Mouse (Mus musculus) stomach, embryonic 15.5 days (tissue): Measurements from ENCODE around the gene Fsd1l. TPM values are rescaled to one million over a fixed set of nuclear protein-coding genes. Genes with fewer than 3 reads are reported as not detected.
A peak's percentile ranks its signal among the peaks of the same experiment; 100 is the strongest.
"Not testable (repeated sequence)": the region's sequence is repeated elsewhere in the genome, so short reads cannot be mapped to it uniquely, and the experiment has no call there.

Experiments used
- ATAC-seq: fragments of 200-750 bp; cut with Nextera tagmentation; 2 replicates; pipeline ENCODE4 v1.8.0; 2017; ENCODE audit warnings: low read depth, moderate number of reproducible peaks, moderate TSS enrichment; ENCODE audit not compliant: insufficient read depth, low FRiP score
- H3K27ac ChIP-seq: fragments of 300-500 bp; sonication (generic); 2 replicates; pipeline ENCODE4 v1.5.1; 2015; ENCODE audit warnings: mild to moderate bottlenecking, inconsistent platforms
- H3K27me3 ChIP-seq: fragments of 300-500 bp; sonication (generic); replicated peaks from 2 replicates; pipeline ENCODE4 v1.6.1; 2015; ENCODE audit warnings: inconsistent platforms
- H3K36me3 ChIP-seq: fragments of 300-500 bp; sonication (generic); 2 replicates; pipeline ENCODE4 v1.6.1; 2015; ENCODE audit warnings: inconsistent platforms
- H3K4me1 ChIP-seq: fragments of 300-500 bp; sonication (generic); 2 replicates; pipeline ENCODE4 v1.6.1; 2015; ENCODE audit warnings: inconsistent platforms
- H3K4me2 ChIP-seq: fragments of 300-500 bp; sonication (generic); 2 replicates; pipeline ENCODE4 v1.6.1; 2015; ENCODE audit warnings: mild to moderate bottlenecking, inconsistent platforms
- H3K4me3 ChIP-seq: fragments of 300-500 bp; sonication (generic); replicated peaks from 2 replicates; pipeline ENCODE4 v1.5.1; 2015; ENCODE audit warnings: inconsistent platforms
- H3K9ac ChIP-seq: fragments of 300-500 bp; sonication (generic); 2 replicates; pipeline ENCODE4 v1.6.1; 2015; ENCODE audit warnings: inconsistent platforms
- H3K9me3 ChIP-seq: fragments of 300-500 bp; sonication (generic); 2 replicates; pipeline ENCODE4 v1.6.1; 2016; ENCODE audit warnings: inconsistent platforms
- WGBS: fragments of 180-500 bp; shearing (Covaris S2); methylation state at CpG from one replicate; pipeline ENCODE4 v1.1.7; 2015; 5-methylcytosine and 5-hydroxymethylcytosine counted together
- polyA plus RNA-seq: library from polyadenylated mRNA; unstranded; fragments of >200 nt; fragmentation: Nextera tagmentation; extraction: Ambion mirVana; gene quantifications from 2 replicates; pipeline ENCODE4 v1.2.1, GENCODE M21; 2015

The Fsd1l gene
- polyA plus RNA-seq, 1 experiment from 2014 or later = 11.7 TPM

GRCm38 (mm10) chr4:53713704-53714050 lies 82.4 kb downstream of the Fsd1l start, which contains the start of gene Fktn:
Gene Fktn, plus strand, starts transcription at chr4:53713998.
- no peaks in the 10 kb centered on the region for H3K4me1 ChIP-seq
- no peaks in the 10 kb centered on the region for H3K9me3 ChIP-seq
- peak within 1 kb of the TSS; percentile 60 for H3K4me3 ChIP-seq
- 0 out of 2 replicates have a peak, but pooled peaks cover 2% of the 10 kb centered on the region for H3K36me3 ChIP-seq
- H3K27me3 ChIP-seq = no peaks in the 10 kb centered on the region
- ATAC-seq = peak; percentile 68
- H3K4me2 ChIP-seq = peak within 1 kb of the TSS; percentile 93
- H3K27ac ChIP-seq = peak within 1 kb of the TSS; percentile 77
- peak within 1 kb of the TSS; percentile 65 for H3K9ac ChIP-seq
- WGBS = 7% methylated on average over 7 of the region's 7 CpGs

- WGBS = 5% methylated on average over 58 of the region's 58 CpGs
- H3K27ac ChIP-seq = peak overlapping the region; percentile 77
- H3K4me3 ChIP-seq = peak overlapping the region; percentile 60
- no peaks in the 10 kb centered on the region for H3K9me3 ChIP-seq
- peak overlapping the region; percentile 93 for H3K4me2 ChIP-seq
- 0 out of 2 replicates have a peak, but pooled peaks cover 2% of the 10 kb centered on the region for H3K36me3 ChIP-seq
- peak overlapping the region; percentile 65 for H3K9ac ChIP-seq
- ATAC-seq = peak; percentile 93
- no peaks in the 10 kb centered on the region for H3K27me3 ChIP-seq
- H3K4me1 ChIP-seq = no peaks in the 10 kb centered on the region
Measured at GRCm38 (mm10) chr4:53714051-53714814, 83.0 kb downstream of the Fsd1l start.

- H3K27ac ChIP-seq = no peak overlapping the region
- no peak overlapping the region for H3K4me3 ChIP-seq
- H3K4me2 ChIP-seq = no peak overlapping the region
- H3K36me3 ChIP-seq = 0 out of 2 replicates have a peak, but pooled peaks cover 2% of the 10 kb centered on the region
- no peak for ATAC-seq
- H3K27me3 ChIP-seq = no peaks in the 10 kb centered on the region
- H3K9ac ChIP-seq = no peak overlapping the region
- H3K4me1 ChIP-seq = no peaks in the 10 kb centered on the region
- H3K9me3 ChIP-seq = no peaks in the 10 kb centered on the region
Measured at GRCm38 (mm10) chr4:53715977-53716376, 84.7 kb downstream of the Fsd1l start.

GRCm38 (mm10) chr4:53717546-53717945 lies 86.3 kb downstream of the Fsd1l start:
- no peak overlapping the region for H3K27ac ChIP-seq
- H3K9ac ChIP-seq = no peak overlapping the region
- no peak overlapping the region for H3K4me2 ChIP-seq
- H3K9me3 ChIP-seq = no peaks in the 10 kb centered on the region
- 0 out of 2 replicates have a peak, but pooled peaks cover 6% of the 10 kb centered on the region for H3K36me3 ChIP-seq
- WGBS = 54% methylated on average over 4 of the region's 4 CpGs
- no peaks in the 10 kb centered on the region for H3K4me1 ChIP-seq
- H3K4me3 ChIP-seq = no peak overlapping the region
- H3K27me3 ChIP-seq = no peaks in the 10 kb centered on the region
- ATAC-seq = no peak

GRCm38 (mm10) chr4:53718261-53718660 lies 87.0 kb downstream of the Fsd1l start:
- no peak overlapping the region for H3K27ac ChIP-seq
- no peak overlapping the region for H3K4me2 ChIP-seq
- no peaks in the 10 kb centered on the region for H3K27me3 ChIP-seq
- ATAC-seq = no peak
- 0 out of 2 replicates have a peak, but pooled peaks cover 6% of the 10 kb centered on the region for H3K36me3 ChIP-seq
- no peaks in the 10 kb centered on the region for H3K9me3 ChIP-seq
- H3K9ac ChIP-seq = no peak overlapping the region
- H3K4me3 ChIP-seq = no peak overlapping the region
- no peaks in the 10 kb centered on the region for H3K4me1 ChIP-seq
- WGBS = 60% methylated on average over 5 of the region's 5 CpGs

- ATAC-seq = no peak
- 91% methylated on average over 4 of the region's 4 CpGs for WGBS
- H3K27ac ChIP-seq = no peak overlapping the region
- peaks cover 8% of the 10 kb centered on the region; the same call in 1 of the 2 replicates for H3K36me3 ChIP-seq
- no peak overlapping the region for H3K9ac ChIP-seq
- no peaks in the 10 kb centered on the region for H3K9me3 ChIP-seq
- H3K27me3 ChIP-seq = no peaks in the 10 kb centered on the region
- no peak overlapping the region for H3K4me3 ChIP-seq
- no peak overlapping the region for H3K4me2 ChIP-seq
- no peaks in the 10 kb centered on the region for H3K4me1 ChIP-seq
Measured at GRCm38 (mm10) chr4:53722506-53722905, 91.2 kb downstream of the Fsd1l start.

- H3K36me3 ChIP-seq, H3K9ac ChIP-seq, H3K4me2 ChIP-seq, ATAC-seq, H3K27ac ChIP-seq, H3K4me1 ChIP-seq, H3K9me3 ChIP-seq, H3K4me3 ChIP-seq, H3K27me3 ChIP-seq: not testable (repeated sequence)
- WGBS = 94% methylated on average over 2 of the region's 2 CpGs
Measured at GRCm38 (mm10) chr4:53726100-53726499, 94.8 kb downstream of the Fsd1l start.

GRCm38 (mm10) chr4:53728121-53728520 lies 96.8 kb downstream of the Fsd1l start:
- Histone ChIP-seq H3K36me3 (peaks cover 4% of the 10 kb centered on the region; the same call in 1 of the 2 replicates), H3K9ac (no peak overlapping the region), H3K27ac (no peak overlapping the region), H3K4me3 (no peak overlapping the region), H3K9me3 (no peaks in the 10 kb centered on the region), H3K4me1 (no peaks in the 10 kb centered on the region), H3K27me3 (no peaks in the 10 kb centered on the region), H3K4me2 (no peak overlapping the region)
- no peak for ATAC-seq
- 95% methylated on average over 1 of the region's 1 CpGs for WGBS

GRCm38 (mm10) chr4:53738956-53739616 lies 107.8 kb downstream of the Fsd1l start:
- 42% methylated on average over 6 of the region's 6 CpGs for WGBS
- no peak overlapping the region for H3K27ac ChIP-seq
- no peak for ATAC-seq

GRCm38 (mm10) chr4:53749831-53750230 lies 118.6 kb downstream of the Fsd1l start:
- Histone ChIP-seq H3K4me3 (no peak overlapping the region), H3K27me3 (no peaks in the 10 kb centered on the region), H3K36me3 (peaks cover 6% of the 10 kb centered on the region; the same call in 1 of the 2 replicates), H3K27ac (no peak overlapping the region), H3K4me1 (no peaks in the 10 kb centered on the region), H3K9me3 (no peaks in the 10 kb centered on the region), H3K4me2 (no peak overlapping the region), H3K9ac (no peak overlapping the region)
- no peak for ATAC-seq

More at GRCm38 (mm10) chr4:53738956-53739616, 107.8 kb downstream of the Fsd1l start:
- no peak overlapping the region for H3K9ac ChIP-seq
- H3K9me3 ChIP-seq = no peaks in the 10 kb centered on the region
- no peak overlapping the region for H3K4me2 ChIP-seq
- no peak overlapping the region for H3K4me3 ChIP-seq
- no peaks in the 10 kb centered on the region for H3K27me3 ChIP-seq
- H3K36me3 ChIP-seq = 0 out of 2 replicates have a peak, but pooled peaks cover 3% of the 10 kb centered on the region
- no peaks in the 10 kb centered on the region for H3K4me1 ChIP-seq

- Histone ChIP-seq H3K4me2 (no peak overlapping the region), H3K4me1 (no peaks in the 10 kb centered on the region), H3K27me3 (no peaks in the 10 kb centered on the region), H3K4me3 (no peak overlapping the region), H3K27ac (no peak overlapping the region; the same call in 1 of the 2 replicates), H3K9ac (no peak overlapping the region), H3K9me3 (no peaks in the 10 kb centered on the region), H3K36me3 (peaks cover 6% of the 10 kb centered on the region; the same call in 1 of the 2 replicates)
- WGBS = 60% methylated on average over 16 of the region's 16 CpGs
- ATAC-seq = peak; percentile 56; the same call in 1 of the 2 replicates
Measured at GRCm38 (mm10) chr4:53750391-53751120, 119.3 kb downstream of the Fsd1l start.
